Mouse (Mus musculus) retina, postnatal 7 days (tissue): ENCODE data around the gene Ptgs1.

Experiments
- DNase-seq: peaks from one replicate; pipeline ENCODE4 v3.0.0-alpha.2; 2012; ENCODE audit warnings: low read depth, low spot score

The Ptgs1 gene

GRCm38 (mm10) chr2:36214425-36214824 is 15.8 kb upstream of the Ptgs1 start:
- no peak for DNase-seq

GRCm38 (mm10) chr2:36215203-36215739 is 15.0 kb upstream of the Ptgs1 start:
- no peak for DNase-seq

- no peak for DNase-seq
Measured at GRCm38 (mm10) chr2:36216546-36216945, 13.7 kb upstream of the Ptgs1 start.

- DNase-seq = no peak
Measured at GRCm38 (mm10) chr2:36216953-36217573, 13.2 kb upstream of the Ptgs1 start.

GRCm38 (mm10) chr2:36217692-36218233 is 12.5 kb upstream of the Ptgs1 start:
- no peak for DNase-seq

- no peak for DNase-seq
Measured at GRCm38 (mm10) chr2:36220106-36220505, 10.1 kb upstream of the Ptgs1 start.

- DNase-seq = no peak
Measured at GRCm38 (mm10) chr2:36220891-36221290, 9.3 kb upstream of the Ptgs1 start.

GRCm38 (mm10) chr2:36222168-36222848 is 7.9 kb upstream of the Ptgs1 start:
- DNase-seq = no peak

- DNase-seq = no peak
Measured at GRCm38 (mm10) chr2:36223436-36223835, 6.8 kb upstream of the Ptgs1 start.

GRCm38 (mm10) chr2:36224153-36224552 is 6.1 kb upstream of the Ptgs1 start:
- no peak for DNase-seq

- DNase-seq = no peak
Measured at GRCm38 (mm10) chr2:36224599-36224998, 5.6 kb upstream of the Ptgs1 start.

- no peak for DNase-seq
Measured at GRCm38 (mm10) chr2:36230967-36231366, 741 bp downstream of the Ptgs1 start.

GRCm38 (mm10) chr2:36234526-36235368 is 4.5 kb downstream of the Ptgs1 start:
- no peak for DNase-seq

- DNase-seq = no peak
Measured at GRCm38 (mm10) chr2:36235917-36236316, 5.7 kb downstream of the Ptgs1 start.

- no peak for DNase-seq
Measured at GRCm38 (mm10) chr2:36236889-36237288, 6.7 kb downstream of the Ptgs1 start.

- no peak for DNase-seq
Measured at GRCm38 (mm10) chr2:36237557-36237956, 7.3 kb downstream of the Ptgs1 start.

GRCm38 (mm10) chr2:36238467-36238866 is 8.2 kb downstream of the Ptgs1 start:
- no peak for DNase-seq

GRCm38 (mm10) chr2:36238951-36239350 is 8.7 kb downstream of the Ptgs1 start:
- no peak for DNase-seq

- DNase-seq = no peak
Measured at GRCm38 (mm10) chr2:36242514-36242913, 12.3 kb downstream of the Ptgs1 start.

GRCm38 (mm10) chr2:36243296-36243891 is 13.2 kb downstream of the Ptgs1 start:
- DNase-seq = no peak

- no peak for DNase-seq
Measured at GRCm38 (mm10) chr2:36243892-36244309, 13.7 kb downstream of the Ptgs1 start.

- no peak for DNase-seq
Measured at GRCm38 (mm10) chr2:36244705-36245104, 14.5 kb downstream of the Ptgs1 start.
